Mouse (Mus musculus) activated CD4-positive, CD25-positive, alpha-beta regulatory T cell, adult 9 weeks (primary cell): ENCODE data around the gene Tsc2. TPM values are rescaled to one million over a fixed set of nuclear protein-coding genes. Genes with fewer than 3 reads are reported as not detected.

Experiments
- polyA plus RNA-seq: library from polyadenylated mRNA; unstranded; fragments of 100-300 nt; shearing (Covaris generic); gene quantifications from one replicate; pipeline ENCODE4 v1.2.1, GENCODE M21; 2017

Gene Tsc2
- 48.8 TPM for polyA plus RNA-seq

DNA sequence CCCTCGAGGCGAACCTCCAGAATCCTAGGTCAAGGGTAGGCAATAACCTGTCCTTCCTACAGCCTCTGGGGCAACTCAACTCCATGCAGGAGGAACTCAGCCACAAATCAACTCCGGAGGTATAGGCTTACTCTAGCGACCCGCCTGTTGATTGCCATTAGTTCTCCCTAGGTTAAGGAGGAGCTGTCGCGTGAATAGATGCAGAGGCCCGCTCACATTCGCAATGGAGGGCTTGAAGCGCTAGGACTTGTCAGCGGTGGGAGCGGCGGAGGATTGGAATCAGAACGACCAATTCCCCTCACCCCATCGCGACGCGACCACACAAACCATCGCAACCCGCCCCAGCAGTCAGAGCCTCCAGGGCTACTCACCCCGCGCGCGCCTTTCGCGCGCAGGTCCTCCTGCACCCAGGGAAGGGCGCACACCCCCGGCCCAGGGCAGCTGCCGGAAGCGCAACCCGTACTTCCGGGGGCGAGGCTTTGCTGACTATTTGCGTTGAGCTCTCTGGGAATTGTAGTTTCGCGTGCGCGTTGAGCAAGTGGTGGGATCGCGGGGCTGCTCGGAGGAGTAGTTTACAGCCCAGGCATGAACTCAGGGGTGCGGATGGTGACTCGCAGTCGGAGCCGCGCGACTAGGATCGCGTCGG lies at the start of gene Tsc2, which contains the start of gene Nthl1:
Gene Tsc2, minus strand, starts transcription at position 464 of the 646 bp plus-strand sequence.
Gene Nthl1, plus strand, starts transcription at position 514 of the 646 bp plus-strand sequence.

DNA sequence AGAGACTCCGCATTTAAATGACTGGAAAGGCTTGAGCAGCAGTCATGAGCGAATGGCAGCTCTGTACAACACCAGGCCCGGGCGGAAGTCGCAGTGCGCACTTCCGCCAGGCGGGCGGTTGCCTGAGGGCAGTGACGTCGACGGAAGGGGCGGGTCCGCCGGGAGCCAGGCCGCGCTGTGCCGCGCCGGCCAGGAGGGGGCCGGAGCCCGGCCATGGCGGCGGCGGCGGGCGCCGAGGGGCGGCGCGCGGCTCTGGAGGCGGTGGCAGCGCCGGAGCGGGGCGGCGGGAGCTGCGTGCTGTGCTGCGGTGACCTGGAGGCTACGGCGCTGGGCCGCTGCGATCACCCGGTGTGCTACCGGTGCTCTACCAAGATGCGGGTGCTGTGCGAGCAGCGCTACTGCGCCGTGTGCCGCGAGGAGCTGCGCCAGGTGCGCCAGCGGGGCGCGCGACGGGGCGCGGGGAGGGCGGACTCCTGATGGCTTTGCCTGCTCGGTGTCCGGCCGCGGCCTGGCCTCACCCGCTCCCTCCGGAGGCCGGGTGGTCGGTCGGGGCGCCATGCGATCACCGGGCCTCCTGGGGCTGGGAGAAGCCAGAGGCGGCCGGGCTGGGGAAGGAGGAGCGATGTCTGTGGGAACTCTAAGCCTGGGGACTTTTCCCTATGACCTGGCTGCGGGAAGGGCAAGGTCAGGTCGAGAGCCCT lies 37.3 kb upstream of the Tsc2 start, which contains the start of gene Zfp598:
Gene Zfp598, plus strand, starts transcription at position 143 of the 701 bp plus-strand sequence.

DNA sequence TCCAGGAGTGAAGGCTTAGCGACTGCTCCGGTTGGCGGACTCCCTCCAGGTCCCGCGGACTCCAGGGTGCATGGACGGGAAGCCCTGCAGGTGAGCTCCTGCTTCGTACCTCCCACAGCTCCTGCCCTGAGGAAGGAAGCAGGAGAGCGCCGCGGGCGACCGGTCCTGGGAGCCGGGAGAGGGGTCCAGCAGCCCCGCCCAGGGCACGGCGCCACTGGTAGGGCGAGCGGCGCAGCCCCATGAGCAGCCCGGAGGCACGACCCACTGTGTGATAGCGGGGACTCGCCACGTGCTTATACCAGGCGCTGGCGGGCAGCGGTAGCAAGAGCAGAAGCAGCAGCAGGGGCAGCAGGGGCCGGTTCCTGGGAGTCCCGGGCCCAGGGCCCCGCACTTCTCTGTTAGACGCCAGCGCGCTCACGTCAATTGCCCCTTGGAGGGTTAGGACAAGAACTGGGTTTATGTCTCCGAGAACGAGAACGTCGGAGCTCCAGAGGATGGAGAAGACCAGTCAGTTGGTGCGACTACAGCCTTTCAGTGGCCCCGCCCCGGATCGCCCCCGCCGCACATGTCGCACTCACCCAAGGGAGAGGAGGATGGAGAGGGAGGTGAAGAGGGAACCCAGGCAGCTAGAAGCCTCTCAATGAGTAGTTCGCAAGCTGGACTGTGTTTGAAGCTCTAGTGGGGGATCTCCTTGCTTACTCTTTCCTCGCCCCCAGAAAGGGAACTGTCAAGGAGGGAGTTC lies 25.8 kb upstream of the Tsc2 start, which contains the start of gene Npw:
Gene Npw, minus strand, starts transcription at position 441 of the 742 bp plus-strand sequence.

DNA sequence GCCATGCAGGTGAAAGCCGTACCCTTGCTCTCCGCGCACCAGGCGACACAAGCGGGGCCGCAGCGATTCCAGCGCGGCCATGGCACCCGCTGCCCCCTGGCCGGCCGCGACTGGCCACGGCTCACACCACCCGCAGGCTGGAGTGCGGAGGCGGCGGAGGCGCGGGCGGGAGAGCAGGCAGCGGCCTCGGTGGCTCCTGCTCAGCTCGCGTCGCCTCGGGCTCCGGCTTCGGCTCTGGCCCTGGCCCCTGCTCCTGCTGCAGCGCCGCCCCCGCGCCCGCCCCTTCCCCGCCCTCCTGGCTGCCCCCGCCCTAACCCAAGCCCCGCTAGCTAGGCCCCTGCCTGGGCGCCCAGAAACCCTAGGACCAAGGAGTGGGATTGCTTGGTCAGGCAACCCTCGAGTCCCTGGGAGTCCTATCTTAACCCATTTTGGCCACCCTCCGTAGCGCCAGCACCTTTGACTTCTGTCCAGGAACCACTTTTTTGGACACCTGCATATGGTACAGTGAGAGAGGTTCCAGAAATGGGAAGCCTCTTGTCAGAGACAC lies 17.7 kb upstream of the Tsc2 start, which contains the start of gene Slc9a3r2:
Gene Slc9a3r2, minus strand, starts transcription at position 258 of the 547 bp plus-strand sequence.

DNA sequence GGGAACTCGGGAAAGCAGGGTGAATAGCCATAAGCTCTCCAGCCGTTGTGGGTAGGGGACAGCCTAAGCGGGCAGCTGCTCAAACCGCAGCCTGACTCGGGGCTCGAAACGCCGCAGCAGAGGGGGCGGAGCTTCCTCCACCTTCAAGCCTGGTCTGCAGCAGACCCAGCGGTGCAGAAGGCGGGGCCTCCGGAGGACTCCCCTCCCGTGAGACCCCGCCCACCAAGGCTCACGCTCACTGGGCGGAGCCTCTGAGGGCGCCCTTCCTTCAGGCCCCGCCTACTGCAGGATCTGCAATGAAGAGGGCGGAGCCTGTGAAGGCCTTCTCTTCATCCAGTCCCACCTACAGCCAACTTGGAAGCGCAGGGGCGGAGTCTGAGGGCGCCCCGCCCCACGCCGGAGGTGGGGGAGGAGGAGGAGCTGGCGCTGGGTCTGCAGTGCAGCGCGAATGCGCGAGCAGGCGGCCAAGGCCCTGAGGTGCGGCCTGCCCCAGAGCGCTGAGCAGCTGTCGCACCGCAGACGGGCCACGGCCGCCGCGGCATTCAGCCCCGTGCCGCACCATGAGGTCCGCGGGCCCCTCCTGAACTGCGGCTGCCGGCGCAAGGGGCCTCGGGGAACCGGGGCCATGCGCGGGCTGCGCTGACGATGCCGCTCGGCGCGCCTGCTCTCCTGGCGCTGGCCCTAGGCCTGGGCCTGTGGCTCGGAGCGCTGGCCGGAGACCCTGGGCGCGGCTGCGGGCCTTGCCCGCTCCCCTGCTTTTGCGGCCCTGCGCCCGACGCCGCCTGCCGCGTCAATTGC lies 82.6 kb downstream of the Tsc2 start, which contains the start of gene Pkd1:
Gene Pkd1, plus strand, starts transcription at position 217 of the 798 bp plus-strand sequence.

Other genes starting within 250 kb of the Tsc2 start
- gene Rnps1, start 218.1 kb downstream of the Tsc2 start, polyA plus RNA-seq = 194 TPM
- gene Eci1, start 206.0 kb downstream of the Tsc2 start, polyA plus RNA-seq = 90.8 TPM
- 5.3 TPM for gene Dnase1l2, start 189.5 kb downstream of the Tsc2 start, polyA plus RNA-seq
- gene E4f1, start 162.3 kb downstream of the Tsc2 start, polyA plus RNA-seq = 70.7 TPM
- 3.8 TPM for gene Pgp, start 162.2 kb downstream of the Tsc2 start, polyA plus RNA-seq
- not detected for gene Bricd5, start 158.7 kb downstream of the Tsc2 start, polyA plus RNA-seq
- 28.4 TPM for gene Mlst8, start 153.6 kb downstream of the Tsc2 start, polyA plus RNA-seq
- gene Caskin1, start 144.0 kb downstream of the Tsc2 start, polyA plus RNA-seq = 0.11 TPM
- 97.6 TPM for gene Traf7, start 104.7 kb downstream of the Tsc2 start, polyA plus RNA-seq
- gene Rab26, start 98.4 kb downstream of the Tsc2 start, polyA plus RNA-seq = 6.5 TPM
- 17.8 TPM for gene Pkd1, start 82.8 kb downstream of the Tsc2 start, polyA plus RNA-seq
- gene Nthl1, start 50 bp upstream of the Tsc2 start, polyA plus RNA-seq = 6.0 TPM
- not detected for gene Slc9a3r2, start 17.7 kb upstream of the Tsc2 start, polyA plus RNA-seq
- gene Npw, start 25.8 kb upstream of the Tsc2 start, polyA plus RNA-seq = not detected
- 2.3 TPM for gene Zfp598, start 37.1 kb upstream of the Tsc2 start, polyA plus RNA-seq
- 0.88 TPM for gene Syngr3, start 57.3 kb upstream of the Tsc2 start, polyA plus RNA-seq
- 7.8 TPM for gene Gfer, start 63.5 kb upstream of the Tsc2 start, polyA plus RNA-seq
- gene Noxo1, start 63.6 kb upstream of the Tsc2 start, polyA plus RNA-seq = 1.4 TPM
- gene Tbl3, start 75.0 kb upstream of the Tsc2 start, polyA plus RNA-seq = 60.9 TPM
- gene Rnf151, start 85.4 kb upstream of the Tsc2 start, polyA plus RNA-seq = not detected
- 789 TPM for gene Rps2, start 85.5 kb upstream of the Tsc2 start, polyA plus RNA-seq
- 222 TPM for gene Ndufb10, start 91.8 kb upstream of the Tsc2 start, polyA plus RNA-seq
- gene Rpl3l, start 95.2 kb upstream of the Tsc2 start, polyA plus RNA-seq = not detected
- 16.1 TPM for gene Msrb1, start 104.0 kb upstream of the Tsc2 start, polyA plus RNA-seq
- not detected for gene Hs3st6, start 120.4 kb upstream of the Tsc2 start, polyA plus RNA-seq
- not detected for gene Meiob, start 171.7 kb upstream of the Tsc2 start, polyA plus RNA-seq
- 43.5 TPM for gene Hagh, start 207.5 kb upstream of the Tsc2 start, polyA plus RNA-seq
- 2.6 TPM for gene Fahd1, start 217.7 kb upstream of the Tsc2 start, polyA plus RNA-seq
- gene Igfals, start 233.4 kb upstream of the Tsc2 start, polyA plus RNA-seq = not detected